Mouse (Mus musculus) liver, embryonic 14.5 days (tissue): ENCODE results near the gene Nudt12.

ENCODE experiments used
- CTCF ChIP-seq: IDR thresholded peaks from 2 replicates; pipeline ENCODE4 v1.5.1; 2016; ENCODE audit warnings: antibody characterized with exemption, low read depth, control low read depth
- EP300 ChIP-seq: IDR thresholded peaks from 2 replicates; pipeline ENCODE4 v1.6.1; 2016; ENCODE audit warnings: antibody characterized with exemption, low read depth

- TF ChIP-seq CTCF (no peak), EP300 (no peak)
These were observed 5.5 kb upstream of the Nudt12 start for GRCm38 (mm10) chr17:59018666-59019065.
